Mouse (Mus musculus) neural tube, embryonic 11.5 days (tissue): ENCODE results near the gene Olfm2. TPM values are rescaled to one million over a fixed set of nuclear protein-coding genes. Genes with fewer than 3 reads are reported as not detected.

Experiments used
- ATAC-seq: fragments of 200-750 bp; cut with Nextera tagmentation; 2 replicates; pipeline ENCODE4 v1.8.0; 2017; ENCODE audit warnings: moderate number of reproducible peaks, mild to moderate bottlenecking, moderate TSS enrichment, moderate library complexity; ENCODE audit not compliant: insufficient read depth, low FRiP score, low TSS enrichment
- DNase-seq: peaks from one replicate; pipeline ENCODE4 v3.0.0-alpha.2; 2015; ENCODE audit warnings: low spot score
- H3K27ac ChIP-seq: fragments of 300-500 bp; sonication (generic); 2 replicates; pipeline ENCODE4 v1.5.1; 2014; ENCODE audit warnings: low read depth, mild to moderate bottlenecking, low read length
- H3K27me3 ChIP-seq: fragments of 300-500 bp; sonication (generic); 2 replicates; pipeline ENCODE4 v1.6.1; 2014; ENCODE audit warnings: mild to moderate bottlenecking, low read length, mixed read lengths; ENCODE audit not compliant: control insufficient read depth, insufficient read depth
- H3K36me3 ChIP-seq: fragments of 300-500 bp; sonication (generic); 2 replicates; pipeline ENCODE4 v1.6.1; 2014; ENCODE audit warnings: mild to moderate bottlenecking, low read length, moderate library complexity, mixed read lengths; ENCODE audit not compliant: control insufficient read depth, insufficient read depth
- H3K4me1 ChIP-seq: fragments of 300-500 bp; sonication (generic); 2 replicates; pipeline ENCODE4 v1.6.1; 2014; ENCODE audit warnings: low read length, mixed read lengths; ENCODE audit not compliant: control insufficient read depth, insufficient read depth
- H3K4me2 ChIP-seq: fragments of 300-500 bp; sonication (generic); 2 replicates; pipeline ENCODE4 v1.6.1; 2014; ENCODE audit warnings: low read depth, mild to moderate bottlenecking, moderate library complexity
- H3K4me3 ChIP-seq: fragments of 300-500 bp; sonication (generic); 2 replicates; pipeline ENCODE4 v1.5.1; 2014; ENCODE audit warnings: low read depth, low read length
- H3K9ac ChIP-seq: fragments of 300-500 bp; sonication (generic); 2 replicates; pipeline ENCODE4 v1.6.1; 2014; ENCODE audit warnings: mild to moderate bottlenecking, low read length
- H3K9me3 ChIP-seq: fragments of 300-500 bp; sonication (generic); 2 replicates; pipeline ENCODE4 v1.6.1; 2016; ENCODE audit warnings: low read length; ENCODE audit not compliant: control insufficient read depth
- WGBS: fragments of 180-500 bp; shearing (Covaris S2); extraction: QIAGEN DNeasy Blood & Tissue Kit; methylation state at CpG from one replicate; pipeline ENCODE4 v1.1.7; 2014; 5-methylcytosine and 5-hydroxymethylcytosine counted together
- polyA plus RNA-seq: library from polyadenylated mRNA; unstranded; fragments of >200 nt; fragmentation: Nextera tagmentation; extraction: Ambion mirVana; gene quantifications from 2 replicates; pipeline ENCODE4 v1.2.1, GENCODE M21; 2014

The Olfm2 gene
- polyA plus RNA-seq, 1 experiment from 2014 or later = 88.4 TPM

DNA sequence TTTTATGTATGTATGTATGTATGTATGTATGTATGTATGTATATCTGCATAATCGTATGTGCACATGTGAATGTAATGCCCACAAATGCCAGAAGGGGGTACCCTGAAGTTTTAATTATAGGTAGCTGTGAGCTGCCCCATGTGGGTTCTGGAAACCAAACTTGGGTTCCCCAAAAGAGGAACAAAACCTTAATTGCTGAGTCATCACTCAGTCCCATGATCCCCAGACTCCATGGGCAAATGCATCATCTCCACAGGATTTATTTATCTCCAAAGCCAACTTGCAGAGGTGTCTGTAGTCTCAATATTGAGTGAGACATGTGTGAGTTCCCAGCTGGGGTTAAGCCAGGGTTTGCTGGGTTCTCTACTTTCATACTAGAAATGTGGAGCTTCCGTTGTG, 8.9 kb downstream of the Olfm2 start:
- ATAC-seq (no peak), DNase-seq (no peak)
- H3K9me3 ChIP-seq = no peaks in the 10 kb centered on the region
- H3K4me3 ChIP-seq = no peak overlapping the region
- H3K4me2 ChIP-seq = no peak overlapping the region
- no peak overlapping the region for H3K9ac ChIP-seq
- H3K27me3 ChIP-seq = no peaks in the 10 kb centered on the region
- H3K36me3 ChIP-seq = no peaks in the 10 kb centered on the region
- 88% methylated on average over 2 of the region's 2 CpGs for WGBS
- H3K27ac ChIP-seq = no peak overlapping the region
- no peaks in the 10 kb centered on the region for H3K4me1 ChIP-seq

DNA sequence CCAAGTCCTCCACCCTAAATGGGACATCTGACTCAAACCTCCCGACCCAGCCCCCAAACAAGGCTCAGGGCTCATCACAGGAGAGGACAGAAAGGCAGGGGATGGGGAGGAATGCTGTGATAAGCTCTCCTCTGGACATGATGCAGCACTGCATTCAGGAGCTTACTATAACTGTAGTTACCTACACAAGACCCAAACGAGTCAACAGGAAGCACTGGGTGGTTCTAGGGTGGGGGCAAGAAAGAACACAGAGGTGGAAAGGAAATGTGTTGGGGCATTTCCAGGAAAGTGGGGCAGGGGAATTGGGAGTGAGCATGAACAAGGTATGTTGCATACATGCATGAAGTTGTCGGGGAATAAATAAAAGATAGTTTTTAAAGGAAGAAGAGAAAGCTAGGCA, 11.5 kb downstream of the Olfm2 start:
- Histone ChIP-seq H3K9me3 (no peaks in the 10 kb centered on the region), H3K27ac (no peak overlapping the region), H3K4me1 (no peaks in the 10 kb centered on the region), H3K27me3 (0 out of 2 replicates have a peak, but pooled peaks cover 2% of the 10 kb centered on the region), H3K4me2 (no peak overlapping the region), H3K36me3 (no peaks in the 10 kb centered on the region), H3K9ac (no peak overlapping the region), H3K4me3 (no peak overlapping the region)
- ATAC-seq (no peak), DNase-seq (no peak)
- 69% methylated on average over 3 of the region's 3 CpGs for WGBS

DNA sequence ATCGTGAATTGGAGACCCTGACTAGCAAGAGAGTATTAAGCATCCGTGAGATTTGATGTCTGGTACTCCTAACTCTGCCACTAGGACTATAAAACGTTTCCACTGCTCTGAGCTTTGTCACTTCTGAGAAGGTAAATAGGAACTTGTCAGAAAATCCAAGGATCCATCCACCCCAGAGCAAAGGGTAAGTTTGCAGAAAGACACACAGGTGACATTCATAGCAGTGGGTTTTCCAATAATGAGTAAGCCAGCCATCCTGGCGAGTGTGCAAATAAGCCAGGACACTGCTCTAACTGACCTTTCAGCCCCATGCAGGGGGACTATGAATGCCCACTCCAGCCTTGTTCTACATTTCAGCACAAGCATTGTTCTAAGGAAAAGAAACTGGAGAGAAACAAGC, 14.4 kb downstream of the Olfm2 start:
- 65% methylated on average over 4 of the region's 4 CpGs for WGBS
- no peak for ATAC-seq

DNA sequence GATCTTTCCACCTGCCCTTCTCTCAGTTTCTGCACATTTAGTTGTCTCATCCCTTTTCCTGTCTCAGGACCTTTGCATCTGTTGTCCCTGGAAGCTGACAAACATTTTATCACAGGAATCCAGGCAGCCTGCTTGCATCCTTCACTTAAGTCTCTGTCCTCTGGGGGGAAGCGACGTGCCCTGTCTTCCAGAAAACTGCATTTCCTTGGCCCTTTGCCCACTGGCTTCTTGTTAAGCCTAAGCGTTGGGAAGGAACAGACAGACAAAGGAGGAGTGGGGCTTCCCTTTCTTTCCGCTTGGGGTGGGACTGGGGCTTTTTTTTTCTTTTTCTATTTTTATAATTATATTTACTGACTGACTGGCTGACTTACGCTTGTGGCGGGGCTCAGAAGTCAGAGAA, 16.7 kb downstream of the Olfm2 start:
- no peak for ATAC-seq
- Histone ChIP-seq H3K4me3 (no peak overlapping the region), H3K27me3 (peaks cover 32% of the 10 kb centered on the region), H3K4me2 (no peak overlapping the region), H3K9me3 (no peaks in the 10 kb centered on the region), H3K4me1 (peaks cover 11% of the 10 kb centered on the region), H3K36me3 (no peaks in the 10 kb centered on the region), H3K27ac (no peak overlapping the region), H3K9ac (no peak overlapping the region)
- WGBS = 73% methylated on average over 6 of the region's 6 CpGs
- no peak for DNase-seq

More for the DNA sequence above, 14.4 kb downstream of the Olfm2 start:
- Histone ChIP-seq H3K9ac (no peak overlapping the region), H3K36me3 (no peaks in the 10 kb centered on the region), H3K4me1 (peaks cover 5% of the 10 kb centered on the region; the same call in 1 of the 2 replicates), H3K27me3 (peaks cover 23% of the 10 kb centered on the region), H3K27ac (no peak overlapping the region), H3K4me3 (no peak overlapping the region), H3K4me2 (no peak overlapping the region), H3K9me3 (no peaks in the 10 kb centered on the region)
- no peak for DNase-seq

DNA sequence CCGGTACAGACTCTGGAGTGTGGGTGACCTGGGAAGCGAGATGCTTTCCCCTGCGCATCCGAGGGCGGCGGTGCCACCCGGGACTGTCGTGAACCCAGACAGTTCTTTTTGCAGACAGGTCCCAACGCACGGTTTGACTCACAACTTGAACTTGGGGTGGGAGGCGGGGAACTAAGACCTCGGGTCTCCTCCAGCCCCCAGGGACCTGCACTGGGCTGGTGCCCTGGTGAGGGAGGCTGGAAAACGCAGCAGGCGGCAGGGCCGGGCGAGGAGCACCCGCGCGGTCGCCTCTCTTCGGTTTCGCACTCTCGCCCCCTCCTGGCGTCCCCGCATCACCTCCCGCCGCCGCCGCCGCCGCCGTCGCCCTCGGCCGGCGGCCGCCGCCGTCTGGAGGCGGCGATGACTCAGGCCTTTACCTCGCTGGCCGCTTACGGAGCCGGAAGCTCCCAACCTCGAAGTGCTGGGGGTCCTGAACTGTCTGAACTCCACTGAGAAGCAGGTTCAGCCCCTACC, 18.5 kb downstream of the Olfm2 start:
- under 1% methylated on average over 43 of the region's 46 CpGs for WGBS
- Histone ChIP-seq H3K27me3 (peaks cover 32% of the 10 kb centered on the region), H3K9me3 (no peaks in the 10 kb centered on the region), H3K4me1 (peaks cover 11% of the 10 kb centered on the region), H3K4me3 (peak overlapping the region; percentile 65), H3K4me2 (peak overlapping the region; percentile 96), H3K9ac (peak overlapping the region; percentile 67), H3K27ac (peak overlapping the region; percentile 53), H3K36me3 (no peaks in the 10 kb centered on the region)
- ATAC-seq = peak; percentile 66
- peak; percentile 82 for DNase-seq

DNA sequence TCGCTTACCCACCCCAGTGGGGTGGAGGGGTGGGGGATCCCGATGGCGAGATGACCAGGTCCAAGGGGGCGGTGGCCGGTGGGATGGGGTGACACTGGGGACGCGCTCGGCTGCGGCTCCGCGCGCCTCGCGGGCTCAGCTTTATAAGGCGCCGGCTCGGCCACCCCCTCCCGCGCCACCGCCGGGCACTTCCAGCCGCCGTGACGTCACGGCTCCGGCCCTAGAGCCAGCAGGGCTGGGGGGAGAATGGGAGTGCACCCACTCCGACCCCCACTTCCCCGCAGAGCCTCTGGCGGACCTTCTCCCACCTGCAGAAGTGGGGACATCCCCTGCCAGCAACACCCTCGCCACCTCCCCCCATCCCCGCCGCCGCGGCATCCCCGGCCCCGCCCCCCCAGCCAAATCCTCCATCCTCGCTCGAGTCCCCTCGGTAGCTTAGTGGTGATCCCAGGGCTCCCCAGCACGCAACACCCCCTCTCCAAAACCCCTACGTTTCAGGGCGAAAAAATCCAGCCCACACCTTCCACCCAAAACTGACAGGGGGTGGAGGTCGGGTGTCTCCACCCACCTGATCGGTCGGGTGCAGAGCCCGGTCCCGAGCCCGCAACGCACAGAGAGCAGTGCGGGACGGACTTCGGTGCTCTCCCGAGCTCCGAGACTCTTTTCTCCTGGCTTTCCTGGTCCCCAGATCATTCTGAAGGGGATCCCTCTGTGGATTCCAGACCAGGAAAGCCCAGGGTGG, 19.1 kb downstream of the Olfm2 start:
- ATAC-seq = peak; percentile 39
- peak overlapping the region; percentile 65 for H3K4me3 ChIP-seq
- peak overlapping the region; percentile 96 for H3K4me2 ChIP-seq
- under 1% methylated on average over 54 of the region's 54 CpGs for WGBS
- peaks cover 32% of the 10 kb centered on the region for H3K27me3 ChIP-seq
- H3K27ac ChIP-seq = peak overlapping the region; percentile 53
- H3K9me3 ChIP-seq = no peaks in the 10 kb centered on the region
- no peaks in the 10 kb centered on the region for H3K36me3 ChIP-seq
- H3K4me1 ChIP-seq = peaks cover 11% of the 10 kb centered on the region
- DNase-seq = peak; percentile 69
- H3K9ac ChIP-seq = peak overlapping the region; percentile 67

DNA sequence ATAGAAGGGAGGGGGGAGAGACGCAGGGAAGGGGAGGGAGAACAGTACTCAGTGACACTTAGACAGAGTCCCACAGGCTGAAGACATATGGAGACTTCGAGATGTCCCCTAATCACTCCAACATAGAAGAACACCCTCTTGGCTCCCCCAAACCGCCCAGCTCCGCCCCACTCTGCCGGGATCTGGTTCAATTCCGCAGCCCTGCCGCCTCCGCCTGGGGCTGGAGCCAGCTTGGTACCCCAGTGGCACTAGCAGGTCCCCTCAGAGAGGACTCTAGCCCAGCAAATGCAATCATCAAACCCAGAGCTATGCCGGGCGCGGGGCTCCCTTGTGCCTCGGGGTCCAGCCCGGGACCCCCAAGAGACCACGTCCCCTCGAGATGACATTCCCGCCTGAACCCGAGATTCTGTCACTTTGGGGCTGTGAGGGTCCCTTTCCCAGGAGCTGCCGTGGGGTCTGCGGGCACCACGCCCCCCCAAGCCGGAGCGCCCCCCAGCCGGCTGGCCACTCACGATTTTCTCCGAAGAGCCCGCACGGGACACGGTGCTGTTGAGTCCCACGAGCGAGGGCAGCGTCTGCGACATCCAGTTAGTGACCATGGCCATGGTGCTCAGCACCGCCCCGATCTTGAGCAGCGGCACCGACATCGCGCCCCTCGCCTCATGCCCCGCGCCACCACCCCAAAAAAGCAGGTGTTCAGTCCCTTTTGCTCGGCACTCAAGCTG, 19.9 kb downstream of the Olfm2 start:
- peaks cover 32% of the 10 kb centered on the region for H3K27me3 ChIP-seq
- 2% methylated on average over 38 of the region's 42 CpGs for WGBS

DNA sequence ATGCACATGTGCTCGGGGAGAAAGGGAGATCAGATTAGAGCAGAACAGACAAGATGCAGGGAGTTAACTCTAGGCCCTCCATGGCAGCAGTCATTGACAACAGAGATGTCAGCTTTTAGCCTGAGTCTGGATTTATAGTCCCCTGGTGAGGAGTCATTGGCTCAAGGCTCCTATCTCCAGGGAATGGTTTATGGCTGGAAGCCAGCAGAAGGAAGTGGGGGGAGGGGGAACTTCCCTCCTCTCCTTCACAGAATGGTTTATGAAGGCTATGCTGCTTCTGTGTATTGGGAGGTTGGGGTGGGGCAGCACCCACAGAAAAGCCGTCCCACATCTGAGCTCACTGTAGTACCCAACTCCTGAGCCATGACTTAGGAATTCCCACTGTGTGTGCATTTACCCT, 24.6 kb downstream of the Olfm2 start:
- Histone ChIP-seq H3K4me3 (no peak overlapping the region), H3K4me1 (peaks cover 10% of the 10 kb centered on the region; the same call in 1 of the 2 replicates), H3K9ac (no peak overlapping the region), H3K27me3 (peaks cover 7% of the 10 kb centered on the region; the same call in 1 of the 2 replicates), H3K9me3 (no peaks in the 10 kb centered on the region), H3K4me2 (no peak overlapping the region), H3K36me3 (peaks cover 2% of the 10 kb centered on the region; the same call in 1 of the 2 replicates), H3K27ac (0 out of 2 replicates have a peak overlapping the region, but pooled peaks have one; percentile 23)
- peak; percentile 76 for ATAC-seq
- DNase-seq = peak; percentile 46
- WGBS = 34% methylated on average over 2 of the region's 2 CpGs

More for the DNA sequence above, 19.9 kb downstream of the Olfm2 start:
- peak overlapping the region; percentile 67 for H3K9ac ChIP-seq
- peak overlapping the region; percentile 65 for H3K4me3 ChIP-seq
- H3K4me2 ChIP-seq = peak overlapping the region; percentile 96
- ATAC-seq = peak; percentile 36
- peaks cover 11% of the 10 kb centered on the region for H3K4me1 ChIP-seq
- peak; percentile 47 for DNase-seq
- H3K27ac ChIP-seq = peak overlapping the region; percentile 53; the same call in 1 of the 2 replicates
- no peaks in the 10 kb centered on the region for H3K9me3 ChIP-seq
- no peaks in the 10 kb centered on the region for H3K36me3 ChIP-seq
